Mouse (Mus musculus): ENCODE results near the gene Rgs9. TPM values are rescaled to one million over a fixed set of nuclear protein-coding genes. Genes with fewer than 3 reads are reported as not detected.
"Not testable (repeated sequence)": the region's sequence is repeated elsewhere in the genome, so short reads cannot be mapped to it uniquely, and the experiment has no call there.

The Rgs9 gene
- 9.7 and 12.4 TPM in 2 replicates for polyA plus RNA-seq (2014; fragmentation: Nextera tagmentation; extraction: Ambion mirVana)

DNA sequence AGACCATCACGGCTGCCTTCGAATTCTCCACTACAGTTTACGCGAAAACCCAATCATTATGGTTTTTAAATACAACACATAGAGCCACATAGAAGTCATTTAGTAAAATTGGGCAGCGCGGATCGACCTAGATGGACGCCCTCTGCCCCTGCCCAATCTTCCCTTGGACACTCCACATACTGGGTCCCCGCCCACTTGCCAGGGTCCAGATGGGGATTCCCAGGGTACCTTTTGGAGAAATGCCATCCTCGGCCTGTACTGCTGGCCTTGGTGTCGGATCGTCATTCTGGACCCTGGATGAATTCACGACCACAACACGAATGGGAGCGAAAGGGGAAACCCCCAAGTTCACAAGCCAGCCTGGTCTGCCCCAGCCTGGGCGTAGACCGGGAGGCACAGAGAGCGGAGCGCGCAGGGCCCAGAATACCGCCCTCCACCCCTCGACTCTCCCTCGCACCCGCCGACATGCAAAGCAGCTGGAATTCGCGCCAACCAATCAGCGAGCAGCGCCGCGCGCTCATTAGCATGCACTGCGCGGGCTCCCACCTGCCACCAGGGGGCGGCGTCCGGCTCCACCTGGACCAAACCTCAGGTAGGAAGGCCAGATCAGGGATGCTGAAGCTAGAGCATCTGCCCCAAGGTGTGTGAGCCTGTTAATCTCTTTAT, at the start of gene Rgs9:
Gene Rgs9 (minus strand): TSS at position 420 of the 666 bp plus-strand sequence.
- peak within 1 kb of the TSS; percentile 92 for H3K4me2 ChIP-seq (ENCODE audit: low read length)
- DNase-seq (peak; percentile 97), ATAC-seq (ENCODE audit: low FRiP score, low TSS enrichment) (peak; percentile 92)
- no peaks in the 10 kb centered on the region for H3K27me3 ChIP-seq (ENCODE audit: control insufficient read depth, insufficient read depth, low read length)
- peak within 1 kb of the TSS; percentile 48 for H3K4me3 ChIP-seq (replicated peaks; ENCODE audit: low read depth, low read length)
- H3K9me3 ChIP-seq (ENCODE audit: control insufficient read depth, low read length): no peaks in the 10 kb centered on the region
- 0 out of 2 replicates have a peak within 1 kb of the TSS, but pooled peaks have one; percentile 32 for H3K27ac ChIP-seq (replicated peaks; ENCODE audit: low read depth, low read length)
- WGBS: 3% methylated on average over 37 of the region's 37 CpGs
- H3K4me1 ChIP-seq (ENCODE audit: control insufficient read depth, insufficient read depth, low read length): peaks cover 14% of the 10 kb centered on the region; the same call in 1 of the 2 replicates
- H3K36me3 ChIP-seq (ENCODE audit: control insufficient read depth, insufficient read depth, low read length): no peaks in the 10 kb centered on the region
- peak within 1 kb of the TSS; percentile 64 for H3K9ac ChIP-seq (replicated peaks; ENCODE audit: low read length)

DNA sequence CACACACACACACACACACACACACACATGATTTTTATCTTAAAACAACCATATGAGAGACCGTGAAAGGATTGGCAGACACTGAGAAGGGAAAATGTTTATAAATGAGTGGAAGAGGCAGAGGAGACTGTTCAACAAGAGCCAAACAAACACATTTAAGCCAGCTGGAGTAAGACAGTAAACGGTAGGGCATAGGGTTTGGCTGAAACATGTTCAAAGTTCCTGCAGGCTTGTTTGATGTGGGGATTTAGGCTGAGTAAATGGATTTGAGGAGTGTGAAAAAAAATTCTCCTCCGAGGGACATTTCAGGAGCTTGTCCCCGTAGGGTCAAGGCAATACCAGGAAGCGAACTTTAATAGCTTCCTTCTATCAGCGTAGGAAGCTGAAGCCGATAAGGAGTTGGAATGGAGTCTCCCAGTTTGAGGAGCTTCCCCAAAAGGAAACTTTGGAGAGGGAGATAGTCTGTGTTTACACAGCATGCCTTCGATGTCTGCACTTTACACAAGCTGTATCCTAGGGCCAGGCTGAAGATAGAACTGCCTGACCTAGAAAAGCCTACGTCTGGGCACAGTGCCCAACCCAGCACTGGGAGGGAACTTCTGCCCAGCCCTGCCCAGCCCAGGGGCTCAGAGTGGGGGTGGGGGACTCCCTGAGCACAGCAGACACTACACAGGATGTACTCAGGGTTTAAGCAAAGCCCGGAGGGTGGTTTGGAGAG, 49.5 kb upstream of the Rgs9 start:
- no peak overlapping the region for H3K27ac ChIP-seq (replicated peaks; ENCODE audit: low read depth, low read length)
- ATAC-seq (ENCODE audit: low FRiP score, low TSS enrichment) (no peak), DNase-seq (peak; percentile 73)
- H3K9ac ChIP-seq (replicated peaks; ENCODE audit: low read length): no peak overlapping the region
- no peaks in the 10 kb centered on the region for H3K27me3 ChIP-seq (ENCODE audit: control insufficient read depth, insufficient read depth, low read length)
- no peak overlapping the region for H3K4me3 ChIP-seq (replicated peaks; ENCODE audit: low read depth, low read length)
- 72% methylated on average over 10 of the region's 10 CpGs for WGBS
- no peaks in the 10 kb centered on the region for H3K36me3 ChIP-seq (ENCODE audit: control insufficient read depth, insufficient read depth, low read length)
- no peaks in the 10 kb centered on the region for H3K4me1 ChIP-seq (ENCODE audit: control insufficient read depth, insufficient read depth, low read length)
- H3K9me3 ChIP-seq (ENCODE audit: control insufficient read depth, low read length): no peaks in the 10 kb centered on the region
- H3K4me2 ChIP-seq (ENCODE audit: low read length): no peak overlapping the region

DNA sequence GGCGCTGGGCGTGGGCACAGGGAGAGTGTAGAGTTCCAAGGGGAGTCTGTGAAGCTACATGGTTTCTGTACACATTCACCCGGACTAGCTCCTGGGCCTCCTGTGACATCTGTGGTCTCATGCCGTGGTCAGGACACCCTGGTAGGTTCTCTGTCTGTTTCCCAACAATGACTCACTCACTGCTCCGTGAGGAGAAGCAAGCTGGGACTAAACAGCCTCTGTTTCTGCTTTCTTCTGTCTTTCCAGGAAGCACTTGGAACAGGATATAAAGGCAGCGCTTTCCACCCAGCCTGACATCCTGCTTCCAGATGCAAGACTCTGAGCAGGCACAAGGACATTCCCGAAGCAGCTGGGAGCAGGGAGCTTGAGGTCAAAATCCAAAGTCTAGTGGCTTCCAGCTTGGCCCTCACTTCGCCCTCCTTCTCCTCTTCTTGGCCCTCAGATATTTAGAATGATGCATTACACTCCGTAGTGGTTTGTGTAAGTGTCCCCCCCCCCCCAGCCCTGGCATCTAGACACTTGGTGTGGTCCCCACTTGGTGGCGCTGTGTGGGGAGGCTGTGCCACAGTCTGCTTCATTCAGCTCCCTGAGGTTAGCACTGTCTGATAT, 46.2 kb upstream of the Rgs9 start:
- H3K4me2 ChIP-seq (ENCODE audit: low read length): no peak overlapping the region
- no peak overlapping the region for H3K27ac ChIP-seq (replicated peaks; ENCODE audit: low read depth, low read length)
- no peak overlapping the region for H3K9ac ChIP-seq (replicated peaks; ENCODE audit: low read length)
- ATAC-seq (ENCODE audit: low FRiP score, low TSS enrichment) (no peak), DNase-seq (no peak)
- no peaks in the 10 kb centered on the region for H3K9me3 ChIP-seq (ENCODE audit: control insufficient read depth, low read length)
- no peaks in the 10 kb centered on the region for H3K4me1 ChIP-seq (ENCODE audit: control insufficient read depth, insufficient read depth, low read length)
- WGBS: 38% methylated on average over 10 of the region's 10 CpGs
- no peaks in the 10 kb centered on the region for H3K36me3 ChIP-seq (ENCODE audit: control insufficient read depth, insufficient read depth, low read length)
- H3K27me3 ChIP-seq (ENCODE audit: control insufficient read depth, insufficient read depth, low read length): no peaks in the 10 kb centered on the region
- no peak overlapping the region for H3K4me3 ChIP-seq (replicated peaks; ENCODE audit: low read depth, low read length)

- ATAC-seq (ENCODE audit: low FRiP score, low TSS enrichment) (no peak), DNase-seq (no peak)
- Histone ChIP-seq H3K27ac (replicated peaks; ENCODE audit: low read depth, low read length) (no peak overlapping the region), H3K4me2 (ENCODE audit: low read length) (no peak overlapping the region), H3K36me3 (ENCODE audit: control insufficient read depth, insufficient read depth, low read length) (no peaks in the 10 kb centered on the region), H3K9me3 (ENCODE audit: control insufficient read depth, low read length) (no peaks in the 10 kb centered on the region), H3K9ac (replicated peaks; ENCODE audit: low read length) (no peak overlapping the region), H3K27me3 (ENCODE audit: control insufficient read depth, insufficient read depth, low read length) (no peaks in the 10 kb centered on the region), H3K4me1 (ENCODE audit: control insufficient read depth, insufficient read depth, low read length) (no peaks in the 10 kb centered on the region), H3K4me3 (replicated peaks; ENCODE audit: low read depth, low read length) (no peak overlapping the region)
- 31% methylated on average over 7 of the region's 7 CpGs for WGBS
These were observed 45.6 kb upstream of the Rgs9 start for GRCm38 (mm10) chr11:109343558-109343957.

- not testable (repeated sequence) for ATAC-seq (ENCODE audit: low FRiP score, low TSS enrichment); H3K4me1 ChIP-seq (ENCODE audit: control insufficient read depth, insufficient read depth, low read length); H3K4me3 ChIP-seq (replicated peaks; ENCODE audit: low read depth, low read length); H3K36me3 ChIP-seq (ENCODE audit: control insufficient read depth, insufficient read depth, low read length); H3K4me2 ChIP-seq (ENCODE audit: low read length); H3K9ac ChIP-seq (replicated peaks; ENCODE audit: low read length); H3K27ac ChIP-seq (replicated peaks; ENCODE audit: low read depth, low read length); H3K27me3 ChIP-seq (ENCODE audit: control insufficient read depth, insufficient read depth, low read length); H3K9me3 ChIP-seq (ENCODE audit: control insufficient read depth, low read length); DNase-seq
- 85% methylated on average over 4 of the region's 4 CpGs for WGBS
These were observed 44.7 kb upstream of the Rgs9 start for GRCm38 (mm10) chr11:109342666-109343065.

- ATAC-seq (ENCODE audit: low FRiP score, low TSS enrichment): no peak
- Histone ChIP-seq H3K4me1 (ENCODE audit: control insufficient read depth, insufficient read depth, low read length) (no peaks in the 10 kb centered on the region), H3K4me2 (ENCODE audit: low read length) (no peak overlapping the region), H3K36me3 (ENCODE audit: control insufficient read depth, insufficient read depth, low read length) (no peaks in the 10 kb centered on the region), H3K4me3 (replicated peaks; ENCODE audit: low read depth, low read length) (no peak overlapping the region), H3K9ac (replicated peaks; ENCODE audit: low read length) (no peak overlapping the region), H3K27me3 (ENCODE audit: control insufficient read depth, insufficient read depth, low read length) (no peaks in the 10 kb centered on the region), H3K27ac (replicated peaks; ENCODE audit: low read depth, low read length) (no peak overlapping the region), H3K9me3 (ENCODE audit: control insufficient read depth, low read length) (no peaks in the 10 kb centered on the region)
- DNase-seq: no peak
- WGBS: 84% methylated on average over 5 of the region's 5 CpGs
These were observed 42.6 kb upstream of the Rgs9 start for GRCm38 (mm10) chr11:109340541-109340940.

- Histone ChIP-seq H3K9me3 (ENCODE audit: control insufficient read depth, low read length) (no peaks in the 10 kb centered on the region), H3K27ac (replicated peaks; ENCODE audit: low read depth, low read length) (no peak overlapping the region), H3K9ac (replicated peaks; ENCODE audit: low read length) (no peak overlapping the region), H3K36me3 (ENCODE audit: control insufficient read depth, insufficient read depth, low read length) (no peaks in the 10 kb centered on the region), H3K27me3 (ENCODE audit: control insufficient read depth, insufficient read depth, low read length) (no peaks in the 10 kb centered on the region), H3K4me1 (ENCODE audit: control insufficient read depth, insufficient read depth, low read length) (no peaks in the 10 kb centered on the region), H3K4me2 (ENCODE audit: low read length) (no peak overlapping the region), H3K4me3 (replicated peaks; ENCODE audit: low read depth, low read length) (no peak overlapping the region)
- ATAC-seq (ENCODE audit: low FRiP score, low TSS enrichment): no peak
- DNase-seq: no peak
- 92% methylated on average over 8 of the region's 8 CpGs for WGBS
These were observed 41.4 kb upstream of the Rgs9 start for GRCm38 (mm10) chr11:109339155-109339938.

DNA sequence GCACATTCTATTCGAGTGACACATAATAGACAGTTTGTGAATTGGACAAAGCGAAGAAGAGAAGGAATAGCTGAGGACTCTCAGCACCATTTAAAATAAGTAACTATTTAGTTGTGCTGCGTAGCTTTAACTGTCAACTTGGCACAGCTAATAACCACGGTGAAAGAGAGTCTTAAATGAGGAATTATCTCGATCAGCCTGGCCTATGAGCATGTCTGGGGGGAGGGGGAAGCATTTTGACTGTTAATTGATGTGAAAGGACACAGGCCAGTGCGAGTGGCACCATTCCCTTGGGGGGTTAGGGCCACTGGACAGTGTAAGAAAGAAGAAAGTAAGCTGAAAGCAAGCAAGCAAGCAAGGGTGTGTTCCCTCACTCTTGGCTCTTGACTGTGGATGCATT, 38.0 kb upstream of the Rgs9 start:
- no peak overlapping the region for H3K4me3 ChIP-seq (replicated peaks; ENCODE audit: low read depth, low read length)
- ATAC-seq (ENCODE audit: low FRiP score, low TSS enrichment) (no peak), DNase-seq (no peak)
- WGBS: 61% methylated on average over 6 of the region's 6 CpGs
- H3K27me3 ChIP-seq (ENCODE audit: control insufficient read depth, insufficient read depth, low read length): no peaks in the 10 kb centered on the region
- H3K27ac ChIP-seq (replicated peaks; ENCODE audit: low read depth, low read length): no peak overlapping the region
- H3K4me2 ChIP-seq (ENCODE audit: low read length): no peak overlapping the region
- H3K9me3 ChIP-seq (ENCODE audit: control insufficient read depth, low read length): no peaks in the 10 kb centered on the region
- H3K4me1 ChIP-seq (ENCODE audit: control insufficient read depth, insufficient read depth, low read length): peaks cover 3% of the 10 kb centered on the region; the same call in 1 of the 2 replicates
- no peaks in the 10 kb centered on the region for H3K36me3 ChIP-seq (ENCODE audit: control insufficient read depth, insufficient read depth, low read length)
- no peak overlapping the region for H3K9ac ChIP-seq (replicated peaks; ENCODE audit: low read length)

All from midbrain, embryonic 14.5 days (tissue).